Comparison of ENCODE assay signal across 8 mouse cellular contexts in genomic region chr2:70337208-70337611, GRCm38 (mm10).
A peak's percentile ranks its signal among the peaks of the same experiment; 100 is the strongest.
DNase-seq lines count a peak whose midpoint lies in the region; ATAC-seq and TF ChIP-seq lines count a peak whose summit lies in the region.

No protein-coding gene starts in this region.

- no peaks in the 10 kb centered on the region for H3K27me3 ChIP-seq in C2C12 (ENCODE audit: control insufficient read depth, insufficient read depth, insufficient read length)
- no peaks in the 10 kb centered on the region for H3K27me3 ChIP-seq in forebrain, postnatal 0 days (ENCODE audit: insufficient read depth, low read length)

- H3K79me2 ChIP-seq in C2C12 (ENCODE audit: control insufficient read depth, insufficient read depth): no peaks in the 10 kb centered on the region

- no peak overlapping the region for H3K4me2 ChIP-seq in forebrain, postnatal 0 days (ENCODE audit: low read depth)

- peak; percentile 20 for DNase-seq in adrenal gland, adult 8-10 months
- peak; percentile 16 for DNase-seq in heart, adult 8-10 months (ENCODE audit: low spot score)
- DNase-seq in kidney, adult 9 months: peak; percentile 25
- DNase-seq in lung, postnatal 10 days: peak; percentile 82
- no peak for DNase-seq in spleen, postnatal 10 days (ENCODE audit: low spot score in 2 of 2)
- DNase-seq in forebrain, postnatal 0 days: no peak
- no peak for DNase-seq in gastrocnemius, postnatal 4 days (ENCODE audit: low spot score in 2 of 2)

- H3K36me3 ChIP-seq in C2C12 (ENCODE audit: control insufficient read depth, insufficient read depth): no peaks in the 10 kb centered on the region
- H3K36me3 ChIP-seq in forebrain, postnatal 0 days (ENCODE audit: insufficient read depth): no peaks in the 10 kb centered on the region

- H3K9ac ChIP-seq in forebrain, postnatal 0 days: no peak overlapping the region

- no peak overlapping the region for H3ac ChIP-seq in C2C12 (ENCODE audit: control insufficient read depth, insufficient read length, low read depth)

- H3K9me3 ChIP-seq in forebrain, postnatal 0 days (ENCODE audit: low read length): no peaks in the 10 kb centered on the region

- H3K27ac ChIP-seq in forebrain, postnatal 0 days (ENCODE audit: low read depth, low read length): no peak overlapping the region

- H3K4me1 ChIP-seq in forebrain, postnatal 0 days (ENCODE audit: insufficient read depth): no peaks in the 10 kb centered on the region

- no peak for TF ChIP-seq CTCF in C2C12 (IDR thresholded peaks at IDR 0.05; ENCODE audit: control insufficient read depth, insufficient read depth, insufficient read length)
- TF ChIP-seq CTCF in forebrain, postnatal 0 days (IDR thresholded peaks at IDR 0.05; ENCODE audit: low read depth): no peak

- WGBS in forebrain, postnatal 0 days: 32% methylated on average over 7 of the region's 7 CpGs

- no peak overlapping the region for H3K4me3 ChIP-seq in C2C12 (ENCODE audit: insufficient read depth, poor library complexity, severe bottlenecking)
- H3K4me3 ChIP-seq in forebrain, postnatal 0 days (ENCODE audit: low read depth, low read length): no peak overlapping the region

- no peak for ATAC-seq in forebrain, postnatal 0 days

- no peaks in the 10 kb centered on the region for H3K79me3 ChIP-seq in C2C12 (ENCODE audit: low read depth)

TF ChIP-seq in C2C12, 6 proteins besides CTCF, POLR2A, EP300 and RAD21:
- no peak for TF ChIP-seq MAX (IDR thresholded peaks at IDR 0.05)
- no peak for TF ChIP-seq FOSL1 (IDR thresholded peaks at IDR 0.05; ENCODE audit: insufficient read depth, low read length, poor library complexity, severe bottlenecking)
- no peak for TF ChIP-seq USF1 (IDR thresholded peaks at IDR 0.05; ENCODE audit: low read depth)
- TF ChIP-seq MYOD1 (IDR thresholded peaks at IDR 0.05; ENCODE audit: control insufficient read depth, insufficient read length, low read depth): peak; percentile 42

Comparison
In these comparisons a context has a peak if more than half of its experiments do, and no peak if none do; other contexts are left out.
1. DNase-seq: peak in adrenal gland, adult 8-10 months (single experiment), heart, adult 8-10 months (single experiment), kidney, adult 9 months (single experiment) and lung, postnatal 10 days (single experiment); none in spleen, postnatal 10 days (0 of 2), forebrain, postnatal 0 days (single experiment) and gastrocnemius, postnatal 4 days (0 of 2).